Mouse (Mus musculus): ENCODE measurements at regions not wholly inside any gene's neighbourhood (a gene's known extent, or its start where the extent isn't known, plus 50 kb on each side); places are given as distances from the start of the nearest gene placed in this dataset.

GRCm38 (mm10) chr1:194878440-194878839, 60.2 kb upstream of the Cd34 start:
- peak; percentile 9 for DNase-seq

- peak; percentile 89 for DNase-seq
Measured at GRCm38 (mm10) chr1:194879324-194880233, 59.0 kb upstream of the Cd34 start.

GRCm38 (mm10) chr1:194881556-194882223, 56.9 kb upstream of the Cd34 start:
- no peak for DNase-seq

GRCm38 (mm10) chr1:194885071-194885686, 53.4 kb upstream of the Cd34 start:
- DNase-seq, result peak; percentile 36

DNA sequence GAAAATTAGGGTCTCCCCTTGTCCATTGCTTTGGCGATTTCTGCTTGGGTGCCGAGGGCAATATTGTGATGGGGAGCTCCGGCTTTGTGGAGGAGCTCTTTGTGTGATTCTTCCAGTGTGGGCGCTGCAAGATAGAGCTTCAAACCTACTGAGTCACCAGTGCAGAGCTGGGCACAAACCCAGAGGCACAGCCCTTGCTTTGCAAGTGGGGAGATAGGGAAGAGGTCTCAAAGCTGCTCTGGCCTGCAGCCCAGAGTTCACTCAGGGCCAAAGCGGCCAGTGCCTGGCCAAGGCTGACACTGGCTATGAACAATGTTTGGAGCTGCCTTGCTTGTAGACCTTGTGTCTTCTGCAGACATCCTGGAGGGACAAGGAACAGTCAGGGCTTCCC, 52.9 kb upstream of the Cd34 start:
- DNase-seq, result peak; percentile 88

Data from gastrocnemius, postnatal 25 days (tissue).